Mouse (Mus musculus) embryonic facial prominence, embryonic 11.5 days (tissue): ENCODE data around the gene Ifitm7. TPM values are rescaled to one million over a fixed set of nuclear protein-coding genes. Genes with fewer than 3 reads are reported as not detected.

ENCODE experiments used
- ATAC-seq: fragments of 200-750 bp; cut with Nextera tagmentation; replicated peaks from 2 replicates; pipeline ENCODE4 v1.8.0; 2017; ENCODE audit warnings: low read depth; ENCODE audit not compliant: insufficient number of reproducible peaks, low FRiP score, low TSS enrichment
- DNase-seq: peaks from one replicate; pipeline ENCODE4 v3.0.0-alpha.2; 2015; ENCODE audit warnings: low spot score
- H3K27ac ChIP-seq: fragments of 300-500 bp; sonication (generic); replicated peaks from 2 replicates; pipeline ENCODE4 v1.5.1; 2014; ENCODE audit warnings: mild to moderate bottlenecking, low read depth, low read length, control low read depth
- H3K27me3 ChIP-seq: fragments of 300-500 bp; sonication (generic); 2 replicates; pipeline ENCODE4 v1.6.1; 2014; ENCODE audit warnings: mild to moderate bottlenecking, low read length, moderate library complexity, mixed read lengths; ENCODE audit not compliant: control insufficient read depth, insufficient read depth
- H3K36me3 ChIP-seq: fragments of 300-500 bp; sonication (generic); replicated peaks from 2 replicates; pipeline ENCODE4 v1.6.1; 2014; ENCODE audit warnings: low read depth, mild to moderate bottlenecking, low read length, moderate library complexity, mixed read lengths; ENCODE audit not compliant: control insufficient read depth, insufficient read depth
- H3K4me1 ChIP-seq: fragments of 300-500 bp; sonication (generic); 2 replicates; pipeline ENCODE4 v1.6.1; 2014; ENCODE audit warnings: low read length, mixed read lengths; ENCODE audit not compliant: control insufficient read depth, insufficient read depth
- H3K4me2 ChIP-seq: fragments of 300-500 bp; sonication (generic); 2 replicates; pipeline ENCODE4 v1.6.1; 2014; ENCODE audit warnings: low read depth, mild to moderate bottlenecking, control low read depth, low read length, moderate library complexity
- H3K4me3 ChIP-seq: fragments of 300-500 bp; sonication (generic); 2 replicates; pipeline ENCODE4 v1.5.1; 2014; ENCODE audit warnings: low read depth, low read length, control low read depth
- H3K9ac ChIP-seq: fragments of 300-500 bp; sonication (generic); replicated peaks from 2 replicates; pipeline ENCODE4 v1.6.1; 2014; ENCODE audit warnings: mild to moderate bottlenecking, control low read depth, low read length
- H3K9me3 ChIP-seq: fragments of 300-500 bp; sonication (generic); replicated peaks from 2 replicates; pipeline ENCODE4 v1.6.1; 2016; ENCODE audit warnings: mild to moderate bottlenecking, low read length, inconsistent platforms, mixed read lengths; ENCODE audit not compliant: control insufficient read depth
- WGBS: fragments of 180-500 bp; shearing (Covaris S2); extraction: QIAGEN DNeasy Blood & Tissue Kit; methylation state at CpG from one replicate; pipeline ENCODE4 v1.1.7; 2014; 5-methylcytosine and 5-hydroxymethylcytosine counted together
- polyA plus RNA-seq: library from polyadenylated mRNA; unstranded; fragments of >200 nt; fragmentation: Nextera tagmentation; extraction: Ambion mirVana; gene quantifications from 2 replicates; pipeline ENCODE4 v1.2.1, GENCODE M21; 2014

The Ifitm7 gene
- polyA plus RNA-seq = 0.11 and 0.42 TPM in 2 replicates

DNA sequence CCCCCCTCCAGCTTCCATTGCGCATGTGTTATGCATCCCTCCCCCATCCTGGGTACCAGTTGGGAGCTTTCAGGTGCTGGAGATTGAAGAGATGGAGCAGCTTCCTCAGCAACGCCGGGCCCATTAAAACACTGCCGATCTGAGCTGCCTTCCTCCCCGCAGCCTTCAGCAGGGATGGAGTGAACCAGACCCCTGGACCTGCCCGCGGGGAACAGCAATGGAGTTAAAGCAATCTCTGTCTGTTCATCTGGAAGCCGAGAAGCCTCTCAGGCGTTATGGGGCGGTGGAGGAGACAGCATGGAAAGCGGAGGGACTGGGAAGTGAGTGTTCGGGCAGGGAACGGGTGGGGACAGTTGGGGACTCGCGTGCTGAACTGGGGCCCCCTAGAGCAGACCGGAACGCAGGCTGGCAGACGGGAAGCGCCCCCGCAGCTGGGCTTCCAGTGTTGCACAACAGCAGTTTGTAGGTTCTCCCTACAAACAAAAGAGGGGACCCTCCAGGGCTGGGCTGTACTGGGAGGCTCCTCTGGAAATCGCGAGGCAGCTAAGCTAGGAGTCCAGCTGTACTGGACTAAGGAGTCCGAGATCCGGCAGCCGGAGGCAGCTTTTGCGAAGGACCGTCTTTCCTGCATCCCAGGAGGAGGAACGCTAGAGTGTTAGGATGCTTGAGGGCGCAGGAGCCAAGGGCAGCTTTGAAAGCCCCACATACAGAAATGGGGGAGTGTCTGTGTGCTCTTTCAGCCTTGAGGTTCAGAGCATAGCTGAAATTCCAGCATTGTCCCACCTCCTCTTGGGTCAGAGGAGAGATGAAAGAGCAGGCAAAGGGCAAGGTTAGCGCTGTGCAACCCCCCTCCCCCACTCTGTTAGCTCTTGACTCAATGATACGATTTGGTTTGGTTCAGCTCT, at the start of gene Ifitm7, which contains the start of gene 2900011O08Rik:
Gene Ifitm7 (minus strand): TSS at position 315 of the 905 bp plus-strand sequence.
Gene 2900011O08Rik (plus strand): TSS at position 31 of the 905 bp plus-strand sequence.
- DNase-seq (peak; percentile 54), ATAC-seq (peak; percentile 86)
- peak within 1 kb of the TSS; percentile 83 for H3K4me2 ChIP-seq
- no peak within 1 kb of the TSS; the same call in 1 of the 2 replicates for H3K27ac ChIP-seq
- H3K27me3 ChIP-seq = no peaks in the 10 kb centered on the region
- H3K9me3 ChIP-seq = no peaks in the 10 kb centered on the region
- H3K4me1 ChIP-seq = no peaks in the 10 kb centered on the region
- peak within 1 kb of the TSS; percentile 76 for H3K9ac ChIP-seq
- WGBS = under 1% methylated on average over 31 of the region's 31 CpGs
- peak within 1 kb of the TSS; percentile 51 for H3K4me3 ChIP-seq
- H3K36me3 ChIP-seq = no peaks in the 10 kb centered on the region; the same call in 1 of the 2 replicates

DNA sequence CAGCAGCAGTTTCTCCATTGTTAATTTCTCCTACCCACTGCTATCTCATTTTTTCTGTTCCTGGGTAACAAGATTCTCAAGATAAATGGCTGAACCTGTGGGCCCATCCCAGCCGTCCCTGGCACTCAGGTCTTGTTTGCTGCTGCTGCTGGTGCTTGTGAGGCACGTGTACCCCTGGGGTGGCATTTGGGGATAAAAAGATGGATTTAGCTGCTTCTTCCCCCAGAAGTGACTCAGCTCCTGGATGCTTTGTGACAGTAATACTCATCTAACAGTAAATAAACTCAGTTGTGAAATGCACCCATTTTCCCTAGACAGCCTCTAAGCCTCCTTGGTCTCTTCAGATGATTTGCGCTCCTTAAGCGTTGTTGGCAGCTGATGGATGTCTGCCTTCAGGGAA, 46.4 kb upstream of the Ifitm7 start:
- Histone ChIP-seq H3K4me2 (no peak overlapping the region), H3K4me1 (no peaks in the 10 kb centered on the region), H3K4me3 (no peak overlapping the region), H3K27me3 (no peaks in the 10 kb centered on the region), H3K9me3 (no peaks in the 10 kb centered on the region), H3K9ac (no peak overlapping the region), H3K36me3 (no peaks in the 10 kb centered on the region), H3K27ac (no peak overlapping the region)
- WGBS = 75% methylated on average over 4 of the region's 4 CpGs
- DNase-seq (no peak), ATAC-seq (no peak)

GRCm38 (mm10) chr16:14030650-14031049, 44.0 kb upstream of the Ifitm7 start:
- H3K9ac ChIP-seq = no peak overlapping the region
- H3K27me3 ChIP-seq = no peaks in the 10 kb centered on the region
- WGBS = 81% methylated on average over 4 of the region's 4 CpGs
- no peaks in the 10 kb centered on the region for H3K36me3 ChIP-seq
- no peak overlapping the region for H3K4me3 ChIP-seq
- H3K4me1 ChIP-seq = no peaks in the 10 kb centered on the region
- no peak overlapping the region for H3K27ac ChIP-seq
- no peak for ATAC-seq
- no peaks in the 10 kb centered on the region for H3K9me3 ChIP-seq
- DNase-seq = no peak
- no peak overlapping the region for H3K4me2 ChIP-seq

- Histone ChIP-seq H3K9ac (no peak overlapping the region), H3K4me1 (no peaks in the 10 kb centered on the region), H3K27me3 (no peaks in the 10 kb centered on the region), H3K27ac (no peak overlapping the region), H3K9me3 (no peaks in the 10 kb centered on the region), H3K4me3 (no peak overlapping the region), H3K36me3 (no peaks in the 10 kb centered on the region), H3K4me2 (no peak overlapping the region)
- 82% methylated on average over 2 of the region's 2 CpGs for WGBS
- DNase-seq (no peak), ATAC-seq (no peak)
These were observed 43.2 kb upstream of the Ifitm7 start for GRCm38 (mm10) chr16:14029851-14030250.

- Histone ChIP-seq H3K4me2 (no peak overlapping the region), H3K9me3 (no peaks in the 10 kb centered on the region), H3K9ac (no peak overlapping the region), H3K27me3 (no peaks in the 10 kb centered on the region), H3K36me3 (no peaks in the 10 kb centered on the region), H3K4me3 (no peak overlapping the region), H3K4me1 (no peaks in the 10 kb centered on the region), H3K27ac (no peak overlapping the region)
- no peak for ATAC-seq
- DNase-seq = no peak
- WGBS = 66% methylated on average over 2 of the region's 2 CpGs
These were observed 42.4 kb upstream of the Ifitm7 start for GRCm38 (mm10) chr16:14029072-14029471.

- 62% methylated on average over 2 of the region's 2 CpGs for WGBS
- H3K9me3 ChIP-seq = no peaks in the 10 kb centered on the region
- H3K4me2 ChIP-seq = no peak overlapping the region
- no peaks in the 10 kb centered on the region for H3K4me1 ChIP-seq
- H3K9ac ChIP-seq = no peak overlapping the region
- H3K4me3 ChIP-seq = no peak overlapping the region
- H3K27ac ChIP-seq = no peak overlapping the region
- no peaks in the 10 kb centered on the region for H3K27me3 ChIP-seq
- DNase-seq (no peak), ATAC-seq (no peak)
- no peaks in the 10 kb centered on the region for H3K36me3 ChIP-seq
These were observed 38.7 kb upstream of the Ifitm7 start for GRCm38 (mm10) chr16:14025091-14025990.

DNA sequence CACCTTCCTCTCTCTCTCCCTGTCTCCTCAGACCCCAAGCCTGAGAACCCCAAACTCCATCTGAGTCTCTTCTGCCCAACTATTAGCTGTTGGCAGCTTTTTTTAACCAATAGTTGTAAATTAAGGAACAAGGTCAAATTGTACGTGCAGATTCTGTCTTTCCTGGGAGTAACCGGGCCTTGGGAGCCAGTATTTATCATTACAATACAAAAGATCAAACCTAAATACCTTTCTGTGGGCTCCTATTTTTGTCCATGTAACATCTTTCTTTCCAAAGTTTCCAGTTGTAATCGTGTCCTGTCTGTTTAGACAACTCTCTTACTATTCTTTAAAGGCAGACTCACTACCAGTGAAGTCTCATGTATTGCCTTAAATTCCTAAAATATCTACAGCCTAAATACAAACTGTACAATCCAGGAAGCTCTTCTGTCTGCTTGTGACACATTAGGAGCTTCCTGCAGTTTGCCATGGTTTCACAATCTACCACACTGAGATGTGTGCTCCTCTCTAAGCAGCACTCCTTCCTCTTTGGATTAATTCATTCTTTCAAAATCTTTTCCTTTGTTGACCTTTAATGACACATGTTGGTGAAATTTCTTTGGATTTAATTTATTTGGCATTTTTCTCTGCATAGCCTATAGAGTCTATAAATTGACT, 34.6 kb upstream of the Ifitm7 start:
- Histone ChIP-seq H3K9ac (no peak overlapping the region), H3K4me1 (no peaks in the 10 kb centered on the region), H3K36me3 (no peaks in the 10 kb centered on the region), H3K4me2 (no peak overlapping the region), H3K4me3 (no peak overlapping the region), H3K27ac (no peak overlapping the region), H3K27me3 (no peaks in the 10 kb centered on the region), H3K9me3 (no peaks in the 10 kb centered on the region)
- no peak for ATAC-seq
- 83% methylated on average over 3 of the region's 3 CpGs for WGBS
- DNase-seq = no peak
